Mouse (Mus musculus) bone marrow, adult 2 months (tissue): ENCODE measurements around the gene Cacna2d3. TPM values are rescaled to one million over a fixed set of nuclear protein-coding genes. Genes with fewer than 3 reads are reported as not detected.

Experiments
- H3K27ac ChIP-seq: fragments of 200-500 bp; 2 replicates; pipeline ENCODE4 v1.5.1; 2012; ENCODE audit warnings: low read depth, mild to moderate bottlenecking, control low read depth, inconsistent platforms, low read length; ENCODE audit not compliant: control insufficient read depth, poor library complexity, insufficient read depth
- H3K4me1 ChIP-seq: fragments of 200-500 bp; 2 replicates; pipeline ENCODE4 v1.6.1; 2011; ENCODE audit warnings: low read length; ENCODE audit not compliant: control insufficient read depth, insufficient read depth
- H3K4me3 ChIP-seq: fragments of 200-500 bp; replicated peaks from 2 replicates; pipeline ENCODE3; 2011; ENCODE audit warnings: mild to moderate bottlenecking, low read depth, low read length, control low read depth; ENCODE audit not compliant: control insufficient read depth
- CTCF ChIP-seq: fragments of 200-500 bp; IDR thresholded peaks from 2 replicates; pipeline ENCODE4 v1.5.1; 2011; ENCODE audit warnings: low read length, control low read depth; ENCODE audit not compliant: control insufficient read depth, insufficient read depth
- POLR2A ChIP-seq: fragments of 200-500 bp; IDR thresholded peaks from 2 replicates; pipeline ENCODE4 v1.6.1; 2011; ENCODE audit warnings: low read depth, mild to moderate bottlenecking, control low read depth, low read length, borderline replicate concordance; ENCODE audit not compliant: control insufficient read depth
- WGBS: fragments of 180-500 bp; shearing (Covaris S2); methylation state at CpG from one replicate; pipeline ENCODE4 v1.1.7; 2018; 5-methylcytosine and 5-hydroxymethylcytosine counted together
- polyA plus RNA-seq: library from polyadenylated mRNA; stranded (reverse); fragments of >200 nt; gene quantifications from 2 replicates; pipeline ENCODE4 v1.2.4, GENCODE M21; 2011; ENCODE audit warnings: low replicate concordance; ENCODE audit not compliant: missing spikeins, insufficient read depth, insufficient read length

The Cacna2d3 gene
- polyA plus RNA-seq, 1 experiment = 1.00 TPM

- Histone ChIP-seq H3K27ac (no peak overlapping the region), H3K4me3 (no peak overlapping the region), H3K4me1 (no peaks in the 10 kb centered on the region)
- 69% methylated on average over 3 of the region's 3 CpGs for WGBS
- no peak for TF ChIP-seq CTCF
- no peak for TF ChIP-seq POLR2A
These were observed 165.5 kb downstream of the Cacna2d3 start for GRCm38 (mm10) chr14:29556152-29556551.

DNA sequence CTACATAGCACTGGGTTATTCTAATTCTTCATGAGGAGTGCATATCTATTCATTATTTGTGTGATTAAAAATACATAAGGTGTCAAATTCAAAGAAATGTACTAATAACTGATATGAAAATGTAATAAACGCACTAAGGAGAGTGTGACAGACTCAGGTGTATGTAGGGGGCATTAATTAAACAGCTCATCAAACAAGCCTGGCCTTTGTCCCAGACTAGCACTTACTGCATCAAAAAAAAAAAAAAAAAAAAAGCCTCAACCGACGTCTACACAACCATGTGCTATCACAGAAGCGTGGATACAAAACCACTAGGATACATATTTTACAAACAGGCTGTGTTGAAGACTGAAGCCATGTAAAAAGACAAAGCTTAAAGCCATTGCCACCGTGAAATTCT lies 169.2 kb downstream of the Cacna2d3 start:
- WGBS = 71% methylated on average over 5 of the region's 5 CpGs
- Histone ChIP-seq H3K4me1 (no peaks in the 10 kb centered on the region), H3K4me3 (no peak overlapping the region), H3K27ac (no peak overlapping the region)
- no peak for TF ChIP-seq CTCF
- no peak for TF ChIP-seq POLR2A

GRCm38 (mm10) chr14:29548646-29549045 lies 173.0 kb downstream of the Cacna2d3 start:
- no peaks in the 10 kb centered on the region for H3K4me1 ChIP-seq
- H3K27ac ChIP-seq = no peak overlapping the region
- 67% methylated on average over 5 of the region's 5 CpGs for WGBS
- no peak overlapping the region for H3K4me3 ChIP-seq
- TF ChIP-seq CTCF (no peak), POLR2A (no peak)

- WGBS = 71% methylated on average over 3 of the region's 3 CpGs
- no peak overlapping the region for H3K4me3 ChIP-seq
- no peaks in the 10 kb centered on the region for H3K4me1 ChIP-seq
- no peak overlapping the region for H3K27ac ChIP-seq
- no peak for TF ChIP-seq CTCF
These were observed 191.1 kb downstream of the Cacna2d3 start for GRCm38 (mm10) chr14:29530516-29530915.

DNA sequence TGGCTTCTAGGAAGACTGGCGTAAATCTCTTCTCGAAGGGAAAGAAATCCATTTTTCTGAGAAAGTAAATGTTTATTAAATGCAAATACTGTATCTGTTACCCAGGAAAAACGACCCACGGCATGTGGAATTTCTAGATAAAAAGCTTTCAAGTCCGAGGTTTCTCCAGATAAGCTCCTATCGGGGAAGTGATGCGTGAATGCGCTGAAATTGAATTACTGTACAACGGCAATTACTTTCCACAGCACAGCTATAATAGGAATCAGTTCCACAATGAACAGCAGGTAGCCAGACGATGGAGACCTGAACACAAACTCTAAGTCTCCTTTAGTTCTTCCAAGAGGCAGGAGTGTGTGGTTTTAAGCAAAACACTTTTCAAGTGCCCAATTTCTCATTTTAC lies 193.0 kb downstream of the Cacna2d3 start:
- WGBS = 82% methylated on average over 10 of the region's 10 CpGs
- H3K4me1 ChIP-seq = no peaks in the 10 kb centered on the region
- H3K4me3 ChIP-seq = no peak overlapping the region
- H3K27ac ChIP-seq = no peak overlapping the region
- no peak for TF ChIP-seq POLR2A

- TF ChIP-seq POLR2A (no peak), CTCF (no peak)
- 56% methylated on average over 7 of the region's 7 CpGs for WGBS
- H3K4me3 ChIP-seq = no peak overlapping the region
These were observed 201.7 kb downstream of the Cacna2d3 start for GRCm38 (mm10) chr14:29519751-29520669.

DNA sequence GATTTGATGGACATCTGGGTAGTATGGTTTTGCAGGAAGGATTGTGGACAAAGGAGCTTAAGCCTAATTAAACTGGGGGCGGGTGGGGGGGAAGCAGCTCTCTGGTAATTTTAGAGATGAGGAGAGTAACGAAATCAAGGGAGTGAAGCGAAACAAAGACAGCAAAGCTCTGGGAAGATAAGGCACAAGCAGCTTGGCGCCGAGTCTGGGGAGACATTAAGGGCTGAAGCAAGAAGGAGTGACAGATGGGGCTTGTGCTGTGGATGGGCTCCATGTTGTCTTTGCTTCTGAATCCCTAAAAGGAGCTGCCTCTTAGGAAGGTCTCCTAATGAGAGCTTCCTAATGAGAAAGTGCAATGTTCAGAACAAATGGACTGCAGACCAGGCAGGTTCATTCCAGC lies 219.0 kb downstream of the Cacna2d3 start:
- Histone ChIP-seq H3K4me3 (no peak overlapping the region), H3K27ac (no peak overlapping the region), H3K4me1 (no peaks in the 10 kb centered on the region)
- TF ChIP-seq POLR2A = no peak
- TF ChIP-seq CTCF = no peak
- WGBS = 71% methylated on average over 5 of the region's 5 CpGs

More at GRCm38 (mm10) chr14:29519751-29520669, 201.7 kb downstream of the Cacna2d3 start:
- Histone ChIP-seq H3K27ac (no peak overlapping the region), H3K4me1 (no peaks in the 10 kb centered on the region)

- no peaks in the 10 kb centered on the region for H3K4me1 ChIP-seq
- H3K4me3 ChIP-seq = no peak overlapping the region
- no peak for TF ChIP-seq POLR2A
- no peak for TF ChIP-seq CTCF
- no peak overlapping the region for H3K27ac ChIP-seq
- WGBS = 73% methylated on average over 8 of the region's 8 CpGs
These were observed 222.9 kb downstream of the Cacna2d3 start for GRCm38 (mm10) chr14:29498546-29499290.
